Mouse (Mus musculus) limb, embryonic 11.5 days (tissue): ENCODE measurements around the gene Psmc6. TPM values are rescaled to one million over a fixed set of nuclear protein-coding genes. Genes with fewer than 3 reads are reported as not detected.

Source experiments
- ATAC-seq: fragments of 200-750 bp; cut with Nextera tagmentation; 2 replicates; pipeline ENCODE4 v1.8.0; 2017; ENCODE audit warnings: low read depth; ENCODE audit not compliant: insufficient number of reproducible peaks, low FRiP score, low TSS enrichment
- DNase-seq: peaks from one replicate; pipeline ENCODE4 v3.0.0-alpha.2; 2015; ENCODE audit warnings: low spot score
- H3K27ac ChIP-seq: fragments of 300-500 bp; sonication (generic); replicated peaks from 2 replicates; pipeline ENCODE4 v1.5.1; 2014; ENCODE audit warnings: low read depth, mild to moderate bottlenecking, low read length
- H3K27me3 ChIP-seq: fragments of 300-500 bp; sonication (generic); 2 replicates; pipeline ENCODE4 v1.6.1; 2014; ENCODE audit warnings: mild to moderate bottlenecking, low read length, mixed read lengths; ENCODE audit not compliant: control insufficient read depth, insufficient read depth
- H3K36me3 ChIP-seq: fragments of 300-500 bp; sonication (generic); 2 replicates; pipeline ENCODE4 v1.6.1; 2014; ENCODE audit warnings: mild to moderate bottlenecking, low read length, moderate library complexity, mixed read lengths; ENCODE audit not compliant: control insufficient read depth, insufficient read depth
- H3K4me1 ChIP-seq: fragments of 300-500 bp; sonication (generic); 2 replicates; pipeline ENCODE4 v1.6.1; 2014; ENCODE audit warnings: low read length, mixed read lengths; ENCODE audit not compliant: control insufficient read depth, insufficient read depth
- H3K4me2 ChIP-seq: fragments of 300-500 bp; sonication (generic); 2 replicates; pipeline ENCODE4 v1.6.1; 2014; ENCODE audit warnings: low read depth, mild to moderate bottlenecking, moderate library complexity; ENCODE audit not compliant: severe bottlenecking
- H3K4me3 ChIP-seq: fragments of 300-500 bp; sonication (generic); 2 replicates; pipeline ENCODE4 v1.5.1; 2014; ENCODE audit warnings: low read depth, low read length
- H3K9ac ChIP-seq: fragments of 300-500 bp; sonication (generic); 2 replicates; pipeline ENCODE4 v1.6.1; 2014; ENCODE audit warnings: mild to moderate bottlenecking, low read length
- H3K9me3 ChIP-seq: fragments of 300-500 bp; sonication (generic); 2 replicates; pipeline ENCODE4 v1.6.1; 2016; ENCODE audit warnings: low read length; ENCODE audit not compliant: control insufficient read depth
- WGBS: fragments of 180-500 bp; shearing (Covaris S2); extraction: QIAGEN DNeasy Blood & Tissue Kit; methylation state at CpG from one replicate; pipeline ENCODE4 v1.1.7; 2014; 5-methylcytosine and 5-hydroxymethylcytosine counted together
- polyA plus RNA-seq: library from polyadenylated mRNA; unstranded; fragments of >200 nt; fragmentation: Nextera tagmentation; extraction: Ambion mirVana; gene quantifications from 2 replicates; pipeline ENCODE4 v1.2.1, GENCODE M21; 2014

Gene Psmc6
- polyA plus RNA-seq, 1 experiment from 2014 or later = 237 TPM

- Histone ChIP-seq H3K9ac (no peak overlapping the region), H3K27ac (no peak overlapping the region), H3K27me3 (no peaks in the 10 kb centered on the region), H3K36me3 (no peaks in the 10 kb centered on the region), H3K4me2 (no peak overlapping the region), H3K9me3 (no peaks in the 10 kb centered on the region), H3K4me3 (no peak overlapping the region), H3K4me1 (0 out of 2 replicates have a peak, but pooled peaks cover under 1% of the 10 kb centered on the region)
- 90% methylated on average over 2 of the region's 2 CpGs for WGBS
- DNase-seq (no peak), ATAC-seq (no peak)
Observed at GRCm38 (mm10) chr14:45322450-45322849, 7.1 kb upstream of the Psmc6 start.

- Histone ChIP-seq H3K9me3 (no peaks in the 10 kb centered on the region), H3K4me3 (no peak overlapping the region), H3K36me3 (no peaks in the 10 kb centered on the region), H3K27ac (no peak overlapping the region), H3K9ac (no peak overlapping the region), H3K4me2 (no peak overlapping the region), H3K4me1 (no peaks in the 10 kb centered on the region), H3K27me3 (no peaks in the 10 kb centered on the region)
- ATAC-seq (no peak), DNase-seq (no peak)
- 89% methylated on average over 3 of the region's 3 CpGs for WGBS
Observed at GRCm38 (mm10) chr14:45323320-45323719, 6.3 kb upstream of the Psmc6 start.

GRCm38 (mm10) chr14:45325471-45325870, 4.1 kb upstream of the Psmc6 start:
- no peaks in the 10 kb centered on the region for H3K27me3 ChIP-seq
- H3K9ac ChIP-seq = no peak overlapping the region
- H3K27ac ChIP-seq = no peak overlapping the region
- ATAC-seq = no peak
- H3K4me1 ChIP-seq = no peaks in the 10 kb centered on the region
- no peaks in the 10 kb centered on the region for H3K9me3 ChIP-seq
- H3K36me3 ChIP-seq = no peaks in the 10 kb centered on the region
- H3K4me3 ChIP-seq = no peak overlapping the region
- no peak for DNase-seq
- no peak overlapping the region for H3K4me2 ChIP-seq

GRCm38 (mm10) chr14:45328072-45328713, 1.4 kb upstream of the Psmc6 start:
- H3K4me3 ChIP-seq = no peak overlapping the region
- H3K9me3 ChIP-seq = no peaks in the 10 kb centered on the region
- DNase-seq = no peak
- no peaks in the 10 kb centered on the region for H3K4me1 ChIP-seq
- 85% methylated on average over 4 of the region's 4 CpGs for WGBS
- no peak overlapping the region for H3K4me2 ChIP-seq
- H3K9ac ChIP-seq = no peak overlapping the region
- ATAC-seq = no peak
- H3K36me3 ChIP-seq = no peaks in the 10 kb centered on the region
- no peak overlapping the region for H3K27ac ChIP-seq
- no peaks in the 10 kb centered on the region for H3K27me3 ChIP-seq

GRCm38 (mm10) chr14:45329018-45329588, 485 bp upstream of the Psmc6 start:
- no peak overlapping the region; the same call in 1 of the 2 replicates for H3K9ac ChIP-seq
- no peak overlapping the region for H3K4me2 ChIP-seq
- H3K27me3 ChIP-seq = no peaks in the 10 kb centered on the region
- H3K4me3 ChIP-seq = peak overlapping the region; percentile 98
- peaks cover 2% of the 10 kb centered on the region; the same call in 1 of the 2 replicates for H3K36me3 ChIP-seq
- no peaks in the 10 kb centered on the region for H3K9me3 ChIP-seq
- ATAC-seq = peak; percentile 24
- WGBS = 14% methylated on average over 8 of the region's 8 CpGs
- no peaks in the 10 kb centered on the region for H3K4me1 ChIP-seq
- H3K27ac ChIP-seq = no peak overlapping the region
- DNase-seq = no peak

GRCm38 (mm10) chr14:45350931-45351859, 21.6 kb downstream of the Psmc6 start, which contains the start of gene Styx:
TSS of gene Styx (plus strand) at chr14:45351093.
- H3K27ac ChIP-seq = peak within 1 kb of the TSS; percentile 62; the same call in 1 of the 2 replicates
- under 1% methylated on average over 69 of the region's 93 CpGs for WGBS
- H3K4me3 ChIP-seq = peak within 1 kb of the TSS; percentile 55
- H3K36me3 ChIP-seq = peaks cover 5% of the 10 kb centered on the region; the same call in 1 of the 2 replicates
- H3K4me1 ChIP-seq = peaks cover 5% of the 10 kb centered on the region; the same call in 1 of the 2 replicates
- H3K4me2 ChIP-seq = peak within 1 kb of the TSS; percentile 62
- H3K9me3 ChIP-seq = no peaks in the 10 kb centered on the region
- DNase-seq (peak; percentile 97), ATAC-seq (peak; percentile 96)
- H3K9ac ChIP-seq = peak within 1 kb of the TSS; percentile 74
- H3K27me3 ChIP-seq = no peaks in the 10 kb centered on the region

GRCm38 (mm10) chr14:45364211-45365195, 34.9 kb downstream of the Psmc6 start:
- H3K9me3 ChIP-seq = no peaks in the 10 kb centered on the region
- WGBS = 81% methylated on average over 16 of the region's 16 CpGs
- no peak overlapping the region for H3K4me3 ChIP-seq
- no peak for ATAC-seq
- H3K4me1 ChIP-seq = no peaks in the 10 kb centered on the region
- DNase-seq = no peak
- no peak overlapping the region for H3K9ac ChIP-seq
- no peaks in the 10 kb centered on the region for H3K27me3 ChIP-seq
- H3K4me2 ChIP-seq = no peak overlapping the region
- no peak overlapping the region for H3K27ac ChIP-seq
- peaks cover 3% of the 10 kb centered on the region for H3K36me3 ChIP-seq
